In genomic region chr12:31656841-31657240, GRCm38 (mm10) we compare ENCODE assay signal across 23 mouse cellular contexts. TPM values are rescaled to one million over a fixed set of nuclear protein-coding genes. Genes with fewer than 3 reads are reported as not detected.
A peak's percentile ranks its signal among the peaks of the same experiment; 100 is the strongest.
DNase-seq lines count a peak whose midpoint lies in the region; ATAC-seq and TF ChIP-seq lines count a peak whose summit lies in the region.
"Had no signal": no experiment of that assay in that cellular context is flagged by ENCODE, and none has a peak within 500 bp of the region (broad histone marks: within the 10 kb centered on the region; RNA-seq: fewer than 3 reads in every experiment).

No protein-coding gene starts in this region.

- H3K4me1 ChIP-seq in MEL (ENCODE audit: control insufficient read depth in 1 of 2, insufficient read depth in 2 of 2, low read length in 2 of 2) = peaks cover 2 to 3% of the 10 kb centered on the region in 2 experiments; a peak in 3 of 4 replicates

- H3K27me3 ChIP-seq in MEL (ENCODE audit: control insufficient read depth in 1 of 2, insufficient read depth in 2 of 2, low read length in 2 of 2) = no peaks in the 10 kb centered on the region
- H3K27me3 ChIP-seq: embryonic facial prominence, embryonic 13.5 days; embryonic facial prominence, embryonic 15.5 days; forebrain, embryonic 12.5 days had no signal

- DNase-seq in CD4-positive, CD25-positive, alpha-beta regulatory T cell, adult 2 months (ENCODE audit: low read depth, low spot score) = peak; percentile 7
- no peak for DNase-seq in MEL (ENCODE audit: low read depth, low spot score)
- no peak for DNase-seq in adrenal gland, postnatal 4 days (ENCODE audit: low spot score in 2 of 2)
- no peak for DNase-seq in cerebellum, adult 9-10 months
- DNase-seq: adrenal gland, adult 2 months; adrenal gland, postnatal 10 days; adrenal gland, postnatal 25 days; B cell, adult 2 months; cerebellum, adult 11-12 months; cerebellum, adult 2 months; cerebellum, adult 9-11 months; cerebellum, postnatal 14 days; cerebellum, postnatal 36 days; embryo, embryonic 11 days had no signal

- no peak for ATAC-seq in CD4-positive, CD25-positive, alpha-beta regulatory T cell, adult 4 months
- ATAC-seq: forebrain, embryonic 14.5 days; forebrain, embryonic 16.5 days had no signal

- no peak for TF ChIP-seq CTCF in MEL (IDR thresholded peaks at IDR 0.05 in 2 of 3, conservative IDR thresholded peaks at IDR 0.05 in 1 of 3; ENCODE audit: control insufficient read depth in 1 of 3, insufficient read depth in 1 of 3, low read depth in 2 of 3, low read length in 3 of 3, poor library complexity in 1 of 3, severe bottlenecking in 1 of 3)

- TF ChIP-seq RAD21 in MEL (IDR thresholded peaks at IDR 0.05; ENCODE audit: low read depth, low read length) = no peak

- no peak overlapping the region for H3K27ac ChIP-seq in MEL (ENCODE audit: control insufficient read depth, low read depth, low read length)
- H3K27ac ChIP-seq: embryonic facial prominence, embryonic 13.5 days; embryonic facial prominence, embryonic 15.5 days; forebrain, embryonic 10.5 days; forebrain, embryonic 12.5 days had no signal

- H3K36me3 ChIP-seq in MEL (ENCODE audit: control insufficient read depth in 1 of 2, insufficient read depth in 2 of 2, low read length in 2 of 2) = peaks cover 4 to 12% of the 10 kb centered on the region in 2 experiments; a peak in 3 of 4 replicates
- H3K36me3 ChIP-seq: forebrain, embryonic 12.5 days had no signal

- no peak overlapping the region for H3K9ac ChIP-seq in MEL (ENCODE audit: control insufficient read depth, low read depth, low read length, poor library complexity, severe bottlenecking)
- H3K9ac ChIP-seq: embryonic facial prominence, embryonic 13.5 days; embryonic facial prominence, embryonic 15.5 days; forebrain, embryonic 12.5 days had no signal

- no peak overlapping the region for H3K4me3 ChIP-seq in MEL (ENCODE audit: control insufficient read depth in 1 of 2, insufficient read depth in 1 of 2, low read depth in 2 of 2, low read length in 2 of 2)
- H3K4me3 ChIP-seq: embryonic facial prominence, embryonic 13.5 days; embryonic facial prominence, embryonic 15.5 days; erythroblast, embryonic 14.5 days; forebrain, embryonic 10.5 days; forebrain, embryonic 12.5 days had no signal

- peaks cover 18% of the 10 kb centered on the region for H3K79me2 ChIP-seq in MEL (ENCODE audit: control insufficient read depth, insufficient read depth, low read length, poor library complexity)

- H3K9me3 ChIP-seq in MEL (replicated peaks; ENCODE audit: insufficient read depth, low read length) = no peaks in the 10 kb centered on the region
- H3K9me3 ChIP-seq: embryonic facial prominence, embryonic 13.5 days; embryonic facial prominence, embryonic 15.5 days; forebrain, embryonic 10.5 days; forebrain, embryonic 12.5 days; G1E had no signal

- no peak for TF ChIP-seq EP300 in MEL (IDR thresholded peaks at IDR 0.05; ENCODE audit: low read depth in 1 of 2, low read length in 2 of 2)

- no peak for TF ChIP-seq POLR2A in MEL (IDR thresholded peaks at IDR 0.05; ENCODE audit: control insufficient read depth in 1 of 2, insufficient read depth in 1 of 2, low read depth in 1 of 2, low read length in 2 of 2, poor library complexity in 1 of 2)

TF ChIP-seq in MEL, 35 proteins besides CTCF, POLR2A, EP300 and RAD21:
- TF ChIP-seq ETS1 (IDR thresholded peaks at IDR 0.05; ENCODE audit: low read depth, low read length) (no peak), RCOR1 (IDR thresholded peaks at IDR 0.05; ENCODE audit: low read depth, low read length) (0 out of 2 replicates have a peak, but pooled peaks have one; percentile 29)

RNA-seq across cellular contexts. Expression of gene Cog5, which starts 2.2 kb away (rescaled TPM):
- polyA plus RNA-seq in CD4-positive, CD25-positive, alpha-beta regulatory T cell, adult 4 months (2017; shearing (Covaris generic)) = 10 to 100 TPM; 50.7 to 68.8 TPM
- 20.0 and 27.1 TPM in 2 replicates for total RNA-seq in MEL (2012; rRNA removed)
- 10 to 100 TPM in 1 of 2 experiments, not detected in 1; 28.4 TPM for polyA plus RNA-seq in MEL (2012; ENCODE audit: insufficient read depth in 1 of 2, insufficient read length in 2 of 2, low read depth in 1 of 2, low replicate concordance in 2 of 2, missing spikeins in 1 of 2)
- total RNA-seq in adrenal gland, postnatal 4 days (2021) = 10 to 100 TPM; 46.0 to 49.1 TPM

RNA-seq across cellular contexts. Expression of gene Dus4l, which starts 2.2 kb away (rescaled TPM):
- 10 to 100 TPM; 12.0 to 14.8 TPM for polyA plus RNA-seq in CD4-positive, CD25-positive, alpha-beta regulatory T cell, adult 4 months (2017; shearing (Covaris generic))
- 9.6 and 11.9 TPM in 2 replicates for total RNA-seq in MEL (2012; rRNA removed)
- 10 to 100 TPM in 1 of 2 experiments, not detected in 1; 12.1 TPM for polyA plus RNA-seq in MEL (2012; ENCODE audit: insufficient read depth in 1 of 2, insufficient read length in 2 of 2, low read depth in 1 of 2, low replicate concordance in 2 of 2, missing spikeins in 1 of 2)
- 10 to 100 TPM; 11.8 to 12.7 TPM for total RNA-seq in adrenal gland, postnatal 4 days (2021)

RNA-seq across cellular contexts. Expression of gene Bcap29, which starts 22.4 kb away (rescaled TPM):
- polyA plus RNA-seq in CD4-positive, CD25-positive, alpha-beta regulatory T cell, adult 4 months (2017; shearing (Covaris generic)) = 10 to 100 TPM; 69.3 to 80.9 TPM
- 30.9 and 34.0 TPM in 2 replicates for total RNA-seq in MEL (2012; rRNA removed)
- 10 to 100 TPM in 1 of 2 experiments, not detected in 1; 63.4 TPM for polyA plus RNA-seq in MEL (2012; ENCODE audit: insufficient read depth in 1 of 2, insufficient read length in 2 of 2, low read depth in 1 of 2, low replicate concordance in 2 of 2, missing spikeins in 1 of 2)
- total RNA-seq in adrenal gland, postnatal 4 days (2021) = 10 to 100 TPM; 32.5 to 33.0 TPM

RNA-seq across cellular contexts. Expression of gene Gpr22, which starts 56.9 kb away (rescaled TPM):
- under 1 TPM; 0.38 to 0.90 TPM for polyA plus RNA-seq in CD4-positive, CD25-positive, alpha-beta regulatory T cell, adult 4 months (2017; shearing (Covaris generic))
- total RNA-seq in MEL (2012; rRNA removed) = not detected in 2 replicates
- polyA plus RNA-seq in MEL (2012; ENCODE audit: insufficient read depth in 1 of 2, insufficient read length in 2 of 2, low read depth in 1 of 2, low replicate concordance in 2 of 2, missing spikeins in 1 of 2) = not detected
- total RNA-seq in adrenal gland, postnatal 4 days (2021) = 1 to 10 TPM; 7.6 to 9.4 TPM
- polyA plus RNA-seq: erythroblast, embryonic 14.5 days; G1E had no signal
